Mouse (Mus musculus) stomach, postnatal 0 days (tissue): ENCODE measurements at regions not wholly inside any gene's neighbourhood (a gene's known extent, or its start where the extent isn't known, plus 50 kb on each side); places are given as distances from the start of the nearest gene placed in this dataset.

Experiments used
- CTCF ChIP-seq: IDR thresholded peaks from 2 replicates; pipeline ENCODE4 v1.5.1; 2016; ENCODE audit warnings: antibody characterized with exemption, low read depth, mild to moderate bottlenecking, moderate library complexity
- EP300 ChIP-seq: optimal IDR thresholded peaks from 2 replicates; pipeline ENCODE3; 2016; ENCODE audit warnings: antibody characterized with exemption

- TF ChIP-seq CTCF (no peak), EP300 (no peak)
These were observed 302.7 kb upstream of the Cdh8 start for GRCm38 (mm10) chr8:99718927-99719326.
